Mouse (Mus musculus) neural tube, embryonic 14.5 days (tissue): ENCODE data around the gene Tapt1. TPM values are rescaled to one million over a fixed set of nuclear protein-coding genes. Genes with fewer than 3 reads are reported as not detected.

Experiments used
- ATAC-seq: fragments of 200-750 bp; cut with Nextera tagmentation; 2 replicates; pipeline ENCODE4 v1.8.0; 2017; ENCODE audit warnings: low read depth, mild to moderate bottlenecking, moderate TSS enrichment, moderate library complexity
- H3K27ac ChIP-seq: fragments of 300-500 bp; sonication (generic); 2 replicates; pipeline ENCODE4 v1.5.1; 2014; ENCODE audit warnings: low read depth, mild to moderate bottlenecking, control low read depth, low read length, moderate library complexity, mixed read lengths
- H3K27me3 ChIP-seq: fragments of 300-500 bp; sonication (generic); 2 replicates; pipeline ENCODE4 v1.6.1; 2014; ENCODE audit warnings: low read length; ENCODE audit not compliant: control insufficient read depth, insufficient read depth
- H3K36me3 ChIP-seq: fragments of 300-500 bp; sonication (generic); 2 replicates; pipeline ENCODE4 v1.6.1; 2014; ENCODE audit warnings: low read length, mixed read lengths; ENCODE audit not compliant: control insufficient read depth, insufficient read depth
- H3K4me1 ChIP-seq: fragments of 300-500 bp; sonication (generic); 2 replicates; pipeline ENCODE4 v1.6.1; 2014; ENCODE audit warnings: low read length; ENCODE audit not compliant: control insufficient read depth, insufficient read depth
- H3K4me2 ChIP-seq: fragments of 300-500 bp; sonication (generic); 2 replicates; pipeline ENCODE4 v1.6.1; 2014; ENCODE audit warnings: mild to moderate bottlenecking, low read depth, low read length, control low read depth
- H3K4me3 ChIP-seq: fragments of 300-500 bp; sonication (generic); 2 replicates; pipeline ENCODE4 v1.5.1; 2014; ENCODE audit warnings: low read depth, low read length, control low read depth, mixed read lengths
- H3K9ac ChIP-seq: fragments of 300-500 bp; sonication (generic); replicated peaks from 2 replicates; pipeline ENCODE4 v1.6.1; 2014; ENCODE audit warnings: low read depth, mild to moderate bottlenecking, control low read depth, low read length, mixed read lengths
- H3K9me3 ChIP-seq: fragments of 300-500 bp; sonication (generic); 2 replicates; pipeline ENCODE4 v1.6.1; 2016; ENCODE audit warnings: low read length; ENCODE audit not compliant: control insufficient read depth
- WGBS: fragments of 180-500 bp; shearing (Covaris S2); extraction: QIAGEN DNeasy Blood & Tissue Kit; methylation state at CpG from one replicate; pipeline ENCODE4 v1.1.7; 2014; 5-methylcytosine and 5-hydroxymethylcytosine counted together
- polyA plus RNA-seq: library from polyadenylated mRNA; unstranded; fragments of >200 nt; fragmentation: Nextera tagmentation; extraction: Ambion mirVana; gene quantifications from 2 replicates; pipeline ENCODE4 v1.2.1, GENCODE M21; 2014

The Tapt1 gene
- polyA plus RNA-seq, 1 experiment from 2014 or later: 42.4 TPM

DNA sequence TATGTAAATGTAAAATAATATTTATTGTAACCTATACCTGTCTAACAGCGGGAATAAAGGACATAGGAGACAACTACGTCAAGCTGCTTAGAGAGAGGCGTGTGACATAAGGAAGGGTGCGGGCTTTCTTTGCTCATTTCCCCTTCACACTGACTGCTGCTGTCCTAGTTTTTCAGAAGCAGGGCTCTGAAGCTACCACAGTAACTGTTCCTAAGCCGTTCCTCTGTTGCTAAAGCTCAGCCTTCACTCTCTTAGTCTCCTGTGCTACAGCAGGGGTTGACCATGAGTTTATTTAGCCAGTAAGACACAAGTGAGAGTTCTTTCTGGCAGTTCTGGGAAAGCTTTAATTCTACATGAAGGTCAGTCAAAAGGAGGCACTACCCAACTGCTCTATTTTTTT is 13.0 kb downstream of the Tapt1 start:
- H3K9ac ChIP-seq: no peak overlapping the region
- H3K27ac ChIP-seq: no peak overlapping the region
- H3K4me2 ChIP-seq: no peak overlapping the region
- H3K27me3 ChIP-seq: no peaks in the 10 kb centered on the region
- H3K4me3 ChIP-seq: no peak overlapping the region
- no peaks in the 10 kb centered on the region for H3K36me3 ChIP-seq
- WGBS: 96% methylated on average over 5 of the region's 5 CpGs
- ATAC-seq: no peak
- no peaks in the 10 kb centered on the region for H3K9me3 ChIP-seq
- no peaks in the 10 kb centered on the region for H3K4me1 ChIP-seq

DNA sequence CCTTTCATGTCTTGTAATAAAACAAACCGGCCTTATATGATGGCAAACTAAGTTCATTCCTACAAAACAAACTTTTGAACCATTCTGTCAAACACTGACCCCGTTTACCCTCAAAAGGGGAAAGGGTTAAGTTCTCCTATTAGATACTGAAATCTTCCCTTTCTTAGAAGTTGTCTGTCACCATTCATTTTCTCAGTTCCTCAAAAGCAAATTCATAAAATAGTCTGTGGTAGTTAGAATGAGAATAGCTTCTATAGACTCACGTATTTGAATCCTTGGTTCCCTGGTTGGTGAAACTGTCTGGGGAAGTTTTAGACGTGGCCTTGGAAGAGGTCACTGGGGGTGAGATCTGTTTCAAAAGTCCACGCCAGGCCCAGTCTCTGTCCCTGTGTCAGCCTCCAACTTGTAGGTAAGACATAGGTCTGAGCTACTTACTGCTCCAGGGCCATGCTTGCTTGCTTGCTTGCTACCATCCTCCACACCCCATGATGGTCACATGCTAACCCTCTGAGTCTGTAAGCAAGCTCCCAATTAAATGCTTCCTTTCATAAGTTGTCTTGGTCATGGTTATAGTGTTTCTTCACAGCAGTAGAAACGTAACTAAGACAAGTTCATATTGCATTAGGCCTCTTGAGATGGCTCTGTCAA is 14.5 kb downstream of the Tapt1 start:
- Histone ChIP-seq H3K9ac (no peak overlapping the region), H3K4me3 (no peak overlapping the region), H3K36me3 (no peaks in the 10 kb centered on the region), H3K27me3 (no peaks in the 10 kb centered on the region), H3K27ac (no peak overlapping the region), H3K9me3 (no peaks in the 10 kb centered on the region), H3K4me1 (no peaks in the 10 kb centered on the region), H3K4me2 (no peak overlapping the region)
- no peak for ATAC-seq
- WGBS: 91% methylated on average over 6 of the region's 6 CpGs

DNA sequence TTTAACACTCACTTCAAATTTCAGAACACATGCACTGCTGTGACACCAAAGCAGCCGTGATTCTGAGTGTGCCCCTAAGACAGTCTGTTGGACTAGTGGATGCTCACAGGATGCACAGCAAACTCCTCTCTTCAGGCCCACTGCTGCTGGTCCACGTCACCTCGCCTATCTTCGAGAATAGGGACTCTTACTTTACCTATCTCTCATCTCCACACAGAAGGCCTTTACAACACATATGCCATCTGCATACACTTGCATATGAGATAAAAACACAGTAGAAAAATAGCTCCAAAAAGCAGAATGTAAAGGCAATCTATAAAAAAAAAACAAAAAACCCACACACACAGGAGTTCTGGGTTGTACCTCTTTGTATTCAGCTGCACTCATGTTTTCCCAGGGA is 19.1 kb downstream of the Tapt1 start:
- no peak overlapping the region for H3K4me2 ChIP-seq
- no peak overlapping the region for H3K27ac ChIP-seq
- no peaks in the 10 kb centered on the region for H3K9me3 ChIP-seq
- no peak for ATAC-seq
- no peaks in the 10 kb centered on the region for H3K36me3 ChIP-seq
- H3K27me3 ChIP-seq: no peaks in the 10 kb centered on the region
- no peaks in the 10 kb centered on the region for H3K4me1 ChIP-seq
- 88% methylated on average over 4 of the region's 4 CpGs for WGBS
- no peak overlapping the region for H3K4me3 ChIP-seq
- no peak overlapping the region for H3K9ac ChIP-seq

DNA sequence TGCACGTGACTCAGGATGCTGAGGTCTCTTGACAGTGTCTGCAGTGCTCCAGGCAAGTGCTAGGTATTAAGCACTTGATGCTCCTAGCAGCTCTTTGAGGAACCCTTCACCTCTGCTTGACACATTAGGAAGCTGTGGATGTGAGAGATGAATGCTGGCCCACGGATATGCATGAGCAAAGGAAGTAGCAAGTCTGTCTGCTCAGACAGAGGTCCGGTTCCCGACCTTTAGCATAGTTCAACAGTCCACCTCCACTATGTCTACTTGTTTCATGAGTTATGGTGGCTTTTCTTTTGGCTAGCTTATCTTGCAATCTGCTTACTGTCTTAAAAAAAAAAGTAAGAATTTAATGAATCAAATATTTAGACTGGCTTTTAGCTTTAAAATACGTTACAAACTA is 19.8 kb downstream of the Tapt1 start:
- no peaks in the 10 kb centered on the region for H3K36me3 ChIP-seq
- H3K9me3 ChIP-seq: no peaks in the 10 kb centered on the region
- H3K27ac ChIP-seq: no peak overlapping the region
- H3K4me1 ChIP-seq: no peaks in the 10 kb centered on the region
- H3K4me3 ChIP-seq: no peak overlapping the region
- no peak overlapping the region for H3K9ac ChIP-seq
- H3K4me2 ChIP-seq: no peak overlapping the region
- ATAC-seq: no peak
- no peaks in the 10 kb centered on the region for H3K27me3 ChIP-seq
- 91% methylated on average over 5 of the region's 5 CpGs for WGBS

DNA sequence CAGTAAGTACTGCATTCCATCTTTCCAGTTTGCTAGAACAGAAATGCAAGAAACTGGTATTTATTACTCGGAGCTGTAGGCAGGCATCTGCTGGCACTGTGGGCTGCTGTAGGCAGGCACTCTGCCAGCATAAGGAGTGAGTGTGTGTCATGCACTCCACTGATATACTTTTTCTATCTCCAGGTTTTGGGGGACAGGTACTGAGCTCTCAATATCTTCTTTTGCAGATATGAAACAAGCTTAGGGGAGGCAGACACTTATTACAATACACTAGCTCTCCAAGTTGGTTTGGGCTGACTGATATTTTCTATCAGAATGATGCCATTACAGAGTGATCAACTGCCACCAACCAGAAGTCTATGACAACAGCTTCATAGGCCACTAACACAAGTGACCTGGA is 23.0 kb downstream of the Tapt1 start:
- H3K4me1 ChIP-seq: no peaks in the 10 kb centered on the region
- no peak overlapping the region for H3K27ac ChIP-seq
- no peaks in the 10 kb centered on the region for H3K36me3 ChIP-seq
- no peaks in the 10 kb centered on the region for H3K9me3 ChIP-seq
- 92% methylated on average over 1 of the region's 1 CpGs for WGBS
- no peak overlapping the region for H3K4me2 ChIP-seq
- H3K9ac ChIP-seq: no peak overlapping the region
- ATAC-seq: no peak
- H3K27me3 ChIP-seq: no peaks in the 10 kb centered on the region
- no peak overlapping the region for H3K4me3 ChIP-seq

DNA sequence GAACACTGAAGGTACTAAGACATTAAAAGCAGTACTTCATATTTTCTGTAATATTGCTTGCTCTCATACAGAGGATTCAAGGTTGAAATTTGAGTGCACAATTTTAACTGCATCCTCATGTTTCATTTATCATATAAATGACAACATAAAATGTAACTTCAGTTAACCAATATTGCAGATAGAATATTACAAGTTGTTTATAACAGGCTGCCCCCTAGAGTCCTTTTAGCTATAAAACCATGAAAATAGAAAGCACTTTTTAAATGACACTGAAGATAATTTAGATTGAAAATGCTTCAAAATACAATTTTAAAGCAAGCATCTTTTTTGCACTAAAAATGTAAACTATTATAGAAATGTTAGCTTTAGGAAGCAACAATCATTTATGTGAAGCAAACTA is 24.8 kb downstream of the Tapt1 start:
- Histone ChIP-seq H3K36me3 (no peaks in the 10 kb centered on the region), H3K27me3 (no peaks in the 10 kb centered on the region), H3K27ac (no peak overlapping the region), H3K9ac (no peak overlapping the region), H3K9me3 (no peaks in the 10 kb centered on the region), H3K4me2 (no peak overlapping the region), H3K4me1 (no peaks in the 10 kb centered on the region), H3K4me3 (no peak overlapping the region)
- no peak for ATAC-seq

DNA sequence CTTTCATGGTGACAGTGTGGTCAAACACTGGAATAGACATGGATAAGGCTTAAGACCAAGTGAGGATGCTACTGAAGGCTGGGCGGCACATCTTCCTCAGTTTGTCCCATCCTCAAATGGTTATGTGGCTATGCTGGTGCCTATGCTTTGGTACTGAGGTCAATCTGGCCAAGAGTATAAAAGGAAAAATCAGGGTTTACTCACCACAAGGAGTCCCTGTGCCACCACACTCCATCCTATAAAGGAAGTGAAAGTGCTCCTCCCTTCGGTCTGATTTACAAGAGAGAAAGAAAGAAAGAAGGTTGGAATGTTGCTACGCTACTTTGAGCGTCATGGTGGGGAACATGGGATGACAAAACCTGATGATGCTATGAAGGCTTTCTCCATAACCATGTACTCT is 27.3 kb downstream of the Tapt1 start:
- Histone ChIP-seq H3K4me2 (no peak overlapping the region), H3K4me3 (no peak overlapping the region), H3K27me3 (no peaks in the 10 kb centered on the region), H3K9me3 (no peaks in the 10 kb centered on the region), H3K27ac (no peak overlapping the region), H3K4me1 (no peaks in the 10 kb centered on the region), H3K9ac (no peak overlapping the region), H3K36me3 (no peaks in the 10 kb centered on the region)
- ATAC-seq: no peak
- WGBS: 96% methylated on average over 4 of the region's 4 CpGs

DNA sequence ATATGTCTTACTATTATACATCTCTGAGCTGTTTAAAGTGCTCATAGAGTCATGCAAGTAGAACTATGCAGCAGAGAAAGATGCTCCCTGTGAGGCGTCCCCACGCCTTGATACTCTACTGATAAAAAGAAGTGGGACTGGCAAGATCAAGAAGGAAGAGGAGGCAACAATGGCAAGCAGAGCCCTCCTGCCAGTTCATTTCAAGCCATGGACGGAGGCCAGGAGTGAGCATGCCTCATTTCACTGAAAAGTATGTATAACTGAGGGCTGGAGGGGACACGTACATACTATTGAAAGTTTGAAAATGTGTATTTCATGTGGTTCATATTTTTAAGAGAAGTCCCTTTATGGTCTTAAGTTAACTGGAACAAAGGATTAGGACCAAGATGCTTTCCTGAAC is 28.0 kb downstream of the Tapt1 start:
- Histone ChIP-seq H3K4me3 (no peak overlapping the region), H3K36me3 (peaks cover 6% of the 10 kb centered on the region), H3K27ac (no peak overlapping the region), H3K9ac (no peak overlapping the region), H3K4me2 (no peak overlapping the region), H3K4me1 (no peaks in the 10 kb centered on the region), H3K27me3 (no peaks in the 10 kb centered on the region), H3K9me3 (no peaks in the 10 kb centered on the region)
- ATAC-seq: no peak
- WGBS: 87% methylated on average over 4 of the region's 4 CpGs

DNA sequence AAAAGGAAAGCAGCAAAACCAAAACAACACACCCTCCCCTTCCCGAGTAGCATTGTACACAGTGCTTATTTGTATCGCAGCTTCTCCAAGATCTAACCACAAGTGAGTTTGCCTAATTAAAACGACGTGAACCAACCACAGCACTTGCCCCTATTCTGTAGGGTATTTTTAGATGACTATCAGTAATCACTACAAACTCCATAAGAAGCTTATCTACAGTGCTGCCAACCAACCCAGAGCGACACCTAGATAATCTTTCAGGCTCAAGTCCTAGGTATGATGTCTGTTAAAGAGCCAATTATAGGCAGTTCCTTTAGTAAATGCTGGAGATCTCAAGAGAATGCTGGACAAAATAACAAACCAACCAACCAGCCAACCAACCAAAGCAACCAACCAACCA is 28.6 kb downstream of the Tapt1 start:
- Histone ChIP-seq H3K4me1 (no peaks in the 10 kb centered on the region), H3K4me3 (no peak overlapping the region), H3K9ac (no peak overlapping the region), H3K27me3 (no peaks in the 10 kb centered on the region), H3K36me3 (peaks cover 6% of the 10 kb centered on the region), H3K27ac (no peak overlapping the region), H3K4me2 (no peak overlapping the region), H3K9me3 (no peaks in the 10 kb centered on the region)
- no peak for ATAC-seq
- 78% methylated on average over 5 of the region's 5 CpGs for WGBS
